Mouse (Mus musculus) E14TG2a.4 (cell line): Measurements from ENCODE around the gene 2410004P03Rik.

Experiments
- CTCF ChIP-seq: conservative IDR thresholded peaks from 2 replicates; pipeline ENCODE4 v1.5.1; 2014; ENCODE audit warnings: low read length
- NANOG ChIP-seq: IDR thresholded peaks from 2 replicates; pipeline ENCODE4 v1.6.1; 2014; ENCODE audit warnings: borderline replicate concordance, low read length, mixed read lengths
- POU5F1 ChIP-seq: IDR thresholded peaks from 2 replicates; pipeline ENCODE4 v1.6.1; 2014; ENCODE audit warnings: low read length, borderline replicate concordance

DNA sequence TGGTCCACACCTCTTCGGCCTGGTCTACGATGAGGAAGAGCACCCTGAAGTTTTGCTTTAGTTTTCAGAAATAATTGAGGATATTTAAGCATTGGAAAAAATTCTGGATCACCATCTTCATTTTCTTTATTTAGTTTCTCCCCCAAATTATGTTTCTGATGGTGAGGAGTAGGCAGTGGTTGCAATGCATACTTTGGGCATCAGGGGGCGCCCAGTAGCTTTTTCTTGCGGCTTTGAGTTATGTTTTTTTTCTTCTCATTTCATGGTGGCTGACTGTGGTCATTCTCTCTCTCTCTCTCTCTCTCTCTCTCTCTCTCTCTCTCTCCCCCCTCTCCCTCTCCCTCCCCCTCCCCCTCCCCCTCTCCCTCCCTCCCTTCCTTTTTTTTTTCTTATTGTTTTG, 6.9 kb upstream of the 2410004P03Rik start:
- TF ChIP-seq CTCF (peak; percentile 20; the same call in 1 of the 2 replicates), POU5F1 (no peak), NANOG (no peak)
